Mouse (Mus musculus): ENCODE measurements around the gene Vps11. TPM values are rescaled to one million over a fixed set of nuclear protein-coding genes. Genes with fewer than 3 reads are reported as not detected.
A peak's percentile ranks its signal among the peaks of the same experiment; 100 is the strongest.
"Not testable (repeated sequence)": the region's sequence is repeated elsewhere in the genome, so short reads cannot be mapped to it uniquely, and the experiment has no call there.

The Vps11 gene
- 34.4 and 43.4 TPM in 2 replicates for polyA plus RNA-seq (2014; fragmentation: Nextera tagmentation; extraction: Ambion mirVana)

GRCm38 (mm10) chr9:44361190-44361917 lies at the start of gene Vps11:
Gene Vps11, minus strand, starts transcription at chr9:44361670.
- H3K9me3 ChIP-seq (ENCODE audit: control insufficient read depth, low read length): no peaks in the 10 kb centered on the region
- peak; percentile 95 for ATAC-seq (ENCODE audit: low read depth)
- peak within 1 kb of the TSS; percentile 97 for H3K4me3 ChIP-seq (ENCODE audit: low read depth, low read length)
- H3K27ac ChIP-seq (ENCODE audit: low read depth, low read length): peak within 1 kb of the TSS; percentile 70
- H3K9ac ChIP-seq (replicated peaks; ENCODE audit: low read depth, low read length): peak within 1 kb of the TSS; percentile 79
- no peaks in the 10 kb centered on the region for H3K27me3 ChIP-seq (ENCODE audit: control insufficient read depth, insufficient read depth, low read length)
- WGBS: under 1% methylated on average over 44 of the region's 44 CpGs
- peaks cover 17% of the 10 kb centered on the region for H3K36me3 ChIP-seq (ENCODE audit: control insufficient read depth, insufficient read depth, low read length)
- H3K4me1 ChIP-seq (ENCODE audit: control insufficient read depth, insufficient read depth, low read length): peaks cover 4% of the 10 kb centered on the region; the same call in 1 of the 2 replicates
- H3K4me2 ChIP-seq (ENCODE audit: low read depth, low read length): peak within 1 kb of the TSS; percentile 79

GRCm38 (mm10) chr9:44410647-44411336 lies 49.3 kb upstream of the Vps11 start:
- Histone ChIP-seq H3K27me3 (ENCODE audit: control insufficient read depth, insufficient read depth, low read length) (no peaks in the 10 kb centered on the region), H3K4me1 (ENCODE audit: control insufficient read depth, insufficient read depth, low read length) (peaks cover 11% of the 10 kb centered on the region; the same call in 1 of the 2 replicates), H3K4me3 (ENCODE audit: low read depth, low read length) (no peak overlapping the region), H3K4me2 (ENCODE audit: low read depth, low read length) (no peak overlapping the region), H3K9ac (replicated peaks; ENCODE audit: low read depth, low read length) (no peak overlapping the region), H3K27ac (ENCODE audit: low read depth, low read length) (no peak overlapping the region), H3K9me3 (ENCODE audit: control insufficient read depth, low read length) (no peaks in the 10 kb centered on the region), H3K36me3 (ENCODE audit: control insufficient read depth, insufficient read depth, low read length) (peaks cover 40% of the 10 kb centered on the region)
- 89% methylated on average over 2 of the region's 2 CpGs for WGBS
- ATAC-seq (ENCODE audit: low read depth): no peak

DNA sequence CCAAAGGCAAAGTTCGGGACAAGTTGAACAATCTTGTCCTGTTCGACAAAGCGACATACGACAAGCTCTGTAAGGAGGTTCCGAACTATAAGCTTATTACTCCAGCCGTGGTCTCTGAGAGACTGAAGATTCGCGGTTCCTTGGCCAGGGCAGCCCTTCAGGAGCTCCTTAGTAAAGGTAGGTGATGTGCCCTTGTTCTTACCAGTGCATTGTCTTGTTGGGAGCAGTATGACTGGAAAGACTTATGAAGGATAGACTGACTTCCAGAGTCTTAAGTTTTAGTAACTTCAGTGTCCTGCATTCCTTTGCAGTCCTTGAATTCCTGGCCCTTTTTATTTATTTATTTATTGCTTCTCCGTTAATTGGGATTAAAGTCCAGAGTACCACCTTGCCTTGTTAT lies 47.2 kb upstream of the Vps11 start:
- 81% methylated on average over 9 of the region's 9 CpGs for WGBS
- not testable (repeated sequence) for H3K27ac ChIP-seq (ENCODE audit: low read depth, low read length); ATAC-seq (ENCODE audit: low read depth); H3K9ac ChIP-seq (replicated peaks; ENCODE audit: low read depth, low read length); H3K9me3 ChIP-seq (ENCODE audit: control insufficient read depth, low read length); H3K27me3 ChIP-seq (ENCODE audit: control insufficient read depth, insufficient read depth, low read length)
- H3K36me3 ChIP-seq (ENCODE audit: control insufficient read depth, insufficient read depth, low read length): peaks cover 53% of the 10 kb centered on the region
- H3K4me3 ChIP-seq (ENCODE audit: low read depth, low read length): peak overlapping the region; percentile 77
- peaks cover 13% of the 10 kb centered on the region; the same call in 1 of the 2 replicates for H3K4me1 ChIP-seq (ENCODE audit: control insufficient read depth, insufficient read depth, low read length)
- peak overlapping the region; percentile 72 for H3K4me2 ChIP-seq (ENCODE audit: low read depth, low read length)

DNA sequence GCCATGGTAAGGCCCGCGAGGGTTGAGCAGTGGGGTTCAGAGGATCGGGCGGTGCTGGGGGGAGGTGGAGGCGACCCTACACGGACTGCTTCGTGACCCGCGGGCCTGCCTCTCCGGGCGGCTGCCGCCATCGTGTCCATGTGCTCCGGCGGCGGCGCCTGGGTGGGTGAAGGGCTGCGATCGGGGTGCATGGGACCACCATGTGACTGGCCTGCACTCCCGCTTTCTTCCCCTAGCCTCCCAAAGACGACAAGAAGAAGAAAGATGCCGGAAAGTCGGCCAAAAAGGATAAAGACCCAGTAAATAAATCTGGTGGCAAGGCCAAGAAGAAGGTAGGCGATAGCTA lies 46.3 kb upstream of the Vps11 start:
- H3K4me2 ChIP-seq (ENCODE audit: low read depth, low read length): peak overlapping the region; percentile 72
- peak overlapping the region; percentile 83 for H3K9ac ChIP-seq (replicated peaks; ENCODE audit: low read depth, low read length)
- no peak for ATAC-seq (ENCODE audit: low read depth)
- peak overlapping the region; percentile 77 for H3K4me3 ChIP-seq (ENCODE audit: low read depth, low read length)
- peaks cover 13% of the 10 kb centered on the region; the same call in 1 of the 2 replicates for H3K4me1 ChIP-seq (ENCODE audit: control insufficient read depth, insufficient read depth, low read length)
- peak overlapping the region; percentile 95 for H3K27ac ChIP-seq (ENCODE audit: low read depth, low read length)
- H3K9me3 ChIP-seq (ENCODE audit: control insufficient read depth, low read length): no peaks in the 10 kb centered on the region
- no peaks in the 10 kb centered on the region for H3K27me3 ChIP-seq (ENCODE audit: control insufficient read depth, insufficient read depth, low read length)
- peaks cover 55% of the 10 kb centered on the region for H3K36me3 ChIP-seq (ENCODE audit: control insufficient read depth, insufficient read depth, low read length)
- under 1% methylated on average over 22 of the region's 24 CpGs for WGBS

DNA sequence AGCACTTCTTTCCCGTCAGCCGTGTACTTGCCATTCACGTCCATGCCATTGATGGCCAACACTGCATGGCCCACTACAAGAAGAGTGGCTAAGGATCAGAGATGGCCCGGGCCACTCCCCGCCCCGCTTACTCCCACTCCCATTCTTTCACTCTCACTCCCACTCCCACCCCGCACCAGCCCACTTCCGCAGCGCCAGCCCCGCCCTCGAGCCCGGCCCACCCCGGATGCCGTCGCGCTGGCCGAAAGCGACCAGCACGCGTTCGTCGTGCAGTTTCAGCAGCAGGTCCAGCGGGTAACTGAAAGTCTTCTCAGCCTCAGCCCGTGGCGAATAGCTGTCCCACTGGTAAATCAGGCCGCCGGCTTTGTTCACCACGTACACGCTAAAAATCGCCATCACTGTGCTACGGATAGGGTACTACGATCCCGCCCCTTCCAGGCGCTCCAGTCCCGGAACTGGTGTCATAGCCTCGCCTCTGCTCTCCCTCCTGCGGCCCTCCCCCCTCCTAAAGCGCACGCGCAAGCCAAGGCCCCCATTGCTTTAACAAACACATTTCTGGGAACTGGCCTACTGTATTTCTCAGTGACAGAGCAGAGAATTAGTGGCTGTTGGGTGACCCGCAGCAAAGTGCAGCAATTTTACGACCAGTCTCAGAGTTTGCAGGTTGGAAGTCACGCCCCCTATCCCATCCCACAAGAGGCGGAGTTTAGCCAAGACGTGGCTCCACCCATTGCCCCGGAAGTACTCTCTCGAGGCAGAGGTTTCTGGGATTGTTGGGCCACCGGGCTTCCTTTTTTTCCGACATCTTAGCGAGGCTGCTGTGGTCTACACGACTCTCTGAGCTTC lies 45.7 kb upstream of the Vps11 start, which contains the start of the genes Rps25 and Trappc4:
Gene Rps25, plus strand, starts transcription at position 234 of the 846 bp plus-strand sequence.
Gene Trappc4, minus strand, starts transcription at position 695 of the 846 bp plus-strand sequence.
- Histone ChIP-seq H3K27me3 (ENCODE audit: control insufficient read depth, insufficient read depth, low read length) (no peaks in the 10 kb centered on the region), H3K27ac (ENCODE audit: low read depth, low read length) (peak within 1 kb of the TSS; percentile 95), H3K4me1 (ENCODE audit: control insufficient read depth, insufficient read depth, low read length) (peaks cover 13% of the 10 kb centered on the region; the same call in 1 of the 2 replicates), H3K9ac (replicated peaks; ENCODE audit: low read depth, low read length) (peak within 1 kb of the TSS; percentile 83), H3K4me3 (ENCODE audit: low read depth, low read length) (peak within 1 kb of the TSS; percentile 77), H3K4me2 (ENCODE audit: low read depth, low read length) (peak within 1 kb of the TSS; percentile 72), H3K9me3 (ENCODE audit: control insufficient read depth, low read length) (no peaks in the 10 kb centered on the region), H3K36me3 (ENCODE audit: control insufficient read depth, insufficient read depth, low read length) (peaks cover 57% of the 10 kb centered on the region)
- under 1% methylated on average over 51 of the region's 51 CpGs for WGBS
- ATAC-seq (ENCODE audit: low read depth): peak; percentile 96

- no peak overlapping the region for H3K4me2 ChIP-seq (ENCODE audit: low read depth, low read length)
- H3K27ac ChIP-seq (ENCODE audit: low read depth, low read length): no peak overlapping the region
- H3K4me1 ChIP-seq (ENCODE audit: control insufficient read depth, insufficient read depth, low read length): peaks cover 13% of the 10 kb centered on the region; the same call in 1 of the 2 replicates
- no peaks in the 10 kb centered on the region for H3K9me3 ChIP-seq (ENCODE audit: control insufficient read depth, low read length)
- no peaks in the 10 kb centered on the region for H3K27me3 ChIP-seq (ENCODE audit: control insufficient read depth, insufficient read depth, low read length)
- WGBS: 88% methylated on average over 3 of the region's 3 CpGs
- H3K9ac ChIP-seq (replicated peaks; ENCODE audit: low read depth, low read length): no peak overlapping the region
- peaks cover 58% of the 10 kb centered on the region for H3K36me3 ChIP-seq (ENCODE audit: control insufficient read depth, insufficient read depth, low read length)
- ATAC-seq (ENCODE audit: low read depth): no peak
- H3K4me3 ChIP-seq (ENCODE audit: low read depth, low read length): no peak overlapping the region
Observed at GRCm38 (mm10) chr9:44405011-44405410, 43.5 kb upstream of the Vps11 start.

DNA sequence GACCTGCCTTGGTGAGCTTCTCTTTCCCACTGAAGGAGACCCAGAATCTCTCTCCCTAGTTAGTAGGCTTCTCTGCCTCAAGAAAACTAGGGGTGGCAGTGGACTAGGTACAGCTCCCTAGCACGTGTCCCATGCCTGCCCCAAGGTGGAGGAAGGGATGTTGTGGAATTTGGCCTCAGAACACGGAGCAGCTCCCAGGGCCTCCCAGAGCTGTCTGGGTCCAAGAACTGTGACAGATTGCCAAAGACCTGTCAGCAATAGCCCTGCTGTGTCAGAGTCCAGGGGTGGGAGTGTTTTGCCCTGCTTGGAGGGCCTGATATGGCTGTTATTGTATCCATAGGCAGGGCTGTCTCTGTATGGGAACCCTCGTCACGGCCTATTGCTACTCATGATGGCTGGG lies 39.6 kb upstream of the Vps11 start:
- no peak overlapping the region for H3K9ac ChIP-seq (replicated peaks; ENCODE audit: low read depth, low read length)
- no peak for ATAC-seq (ENCODE audit: low read depth)
- H3K9me3 ChIP-seq (ENCODE audit: control insufficient read depth, low read length): no peaks in the 10 kb centered on the region
- H3K27me3 ChIP-seq (ENCODE audit: control insufficient read depth, insufficient read depth, low read length): no peaks in the 10 kb centered on the region
- H3K4me2 ChIP-seq (ENCODE audit: low read depth, low read length): no peak overlapping the region
- WGBS: 91% methylated on average over 4 of the region's 4 CpGs
- H3K27ac ChIP-seq (ENCODE audit: low read depth, low read length): no peak overlapping the region
- peaks cover 24% of the 10 kb centered on the region for H3K4me1 ChIP-seq (ENCODE audit: control insufficient read depth, insufficient read depth, low read length)
- no peak overlapping the region for H3K4me3 ChIP-seq (ENCODE audit: low read depth, low read length)
- peaks cover 49% of the 10 kb centered on the region for H3K36me3 ChIP-seq (ENCODE audit: control insufficient read depth, insufficient read depth, low read length)

- no peak overlapping the region for H3K27ac ChIP-seq (ENCODE audit: low read depth, low read length)
- peaks cover 19% of the 10 kb centered on the region for H3K4me1 ChIP-seq (ENCODE audit: control insufficient read depth, insufficient read depth, low read length)
- no peak overlapping the region for H3K4me3 ChIP-seq (ENCODE audit: low read depth, low read length)
- peak overlapping the region; percentile 91 for H3K4me2 ChIP-seq (ENCODE audit: low read depth, low read length)
- H3K27me3 ChIP-seq (ENCODE audit: control insufficient read depth, insufficient read depth, low read length): no peaks in the 10 kb centered on the region
- ATAC-seq (ENCODE audit: low read depth): no peak
- H3K9me3 ChIP-seq (ENCODE audit: control insufficient read depth, low read length): no peaks in the 10 kb centered on the region
- 93% methylated on average over 6 of the region's 6 CpGs for WGBS
- peaks cover 42% of the 10 kb centered on the region for H3K36me3 ChIP-seq (ENCODE audit: control insufficient read depth, insufficient read depth, low read length)
- no peak overlapping the region for H3K9ac ChIP-seq (replicated peaks; ENCODE audit: low read depth, low read length)
Observed at GRCm38 (mm10) chr9:44399795-44400114, 38.3 kb upstream of the Vps11 start.
